Mouse (Mus musculus) right cerebral cortex, adult 2 months (tissue): ENCODE data around the gene Dnajc6.

Experiments used
- DNase-seq, 2 experiments: peaks; one replicate each; pipeline ENCODE4 v3.0.0; 2021 to 2022; ENCODE audit warnings: low spot score in 2 of 2

Gene Dnajc6

GRCm38 (mm10) chr4:101496534-101497237 is at the start of gene Dnajc6:
Gene Dnajc6 (plus strand): TSS chr4:101496648.
- no peak for DNase-seq

- DNase-seq, result no peak
These were observed 47.7 kb upstream of the Dnajc6 start for GRCm38 (mm10) chr4:101448701-101449100.

- no peak for DNase-seq
These were observed 47.1 kb upstream of the Dnajc6 start for GRCm38 (mm10) chr4:101449344-101449743.

GRCm38 (mm10) chr4:101450150-101450780 is 46.2 kb upstream of the Dnajc6 start:
- DNase-seq, result peak; percentile 87 to 88

- DNase-seq, result no peak
These were observed 45.4 kb upstream of the Dnajc6 start for GRCm38 (mm10) chr4:101451089-101451488.

GRCm38 (mm10) chr4:101452829-101453228 is 43.6 kb upstream of the Dnajc6 start:
- DNase-seq, result no peak

- no peak for DNase-seq
These were observed 39.3 kb upstream of the Dnajc6 start for GRCm38 (mm10) chr4:101457176-101457575.

- peak; percentile 73 to 75 for DNase-seq
These were observed 38.1 kb upstream of the Dnajc6 start for GRCm38 (mm10) chr4:101458341-101458740.

GRCm38 (mm10) chr4:101459358-101459757 is 37.1 kb upstream of the Dnajc6 start:
- peak in 1 of 2 experiments; percentile 17 for DNase-seq

- DNase-seq, result no peak
These were observed 36.3 kb upstream of the Dnajc6 start for GRCm38 (mm10) chr4:101460114-101460513.

- no peak for DNase-seq
These were observed 34.4 kb upstream of the Dnajc6 start for GRCm38 (mm10) chr4:101462065-101462464.

GRCm38 (mm10) chr4:101466264-101466663 is 30.2 kb upstream of the Dnajc6 start:
- no peak for DNase-seq

- no peak for DNase-seq
These were observed 27.2 kb upstream of the Dnajc6 start for GRCm38 (mm10) chr4:101469242-101469641.

- DNase-seq, result peak in 1 of 2 experiments; percentile 17
These were observed 25.9 kb upstream of the Dnajc6 start for GRCm38 (mm10) chr4:101470543-101470942.

- DNase-seq, result peak; percentile 19 to 35
These were observed 23.7 kb upstream of the Dnajc6 start for GRCm38 (mm10) chr4:101472767-101473166.

GRCm38 (mm10) chr4:101490320-101490917 is 6.0 kb upstream of the Dnajc6 start:
- no peak for DNase-seq

GRCm38 (mm10) chr4:101491704-101492103 is 4.7 kb upstream of the Dnajc6 start:
- no peak for DNase-seq

GRCm38 (mm10) chr4:101493611-101494197 is 2.7 kb upstream of the Dnajc6 start:
- no peak for DNase-seq

- DNase-seq, result no peak
These were observed 287 bp upstream of the Dnajc6 start for GRCm38 (mm10) chr4:101496188-101496533.

- DNase-seq, result no peak
These were observed 888 bp downstream of the Dnajc6 start for GRCm38 (mm10) chr4:101497336-101497735.

GRCm38 (mm10) chr4:101504470-101505007 is 8.1 kb downstream of the Dnajc6 start:
- DNase-seq, result no peak

- no peak for DNase-seq
These were observed 9.5 kb downstream of the Dnajc6 start for GRCm38 (mm10) chr4:101505966-101506365.
